Mouse (Mus musculus) spleen, postnatal 4 days (tissue): ENCODE data around the gene Gbgt1.

Experiments
- DNase-seq, 2 experiments: peaks; one replicate each; pipeline ENCODE4 v3.0.0; 2022; ENCODE audit warnings: low spot score in 2 of 2

Gbgt1 gene

GRCm38 (mm10) chr2:28528354-28528730 lies 31.7 kb downstream of the Gbgt1 start:
- DNase-seq = no peak

- no peak for DNase-seq
These were observed 33.2 kb downstream of the Gbgt1 start for GRCm38 (mm10) chr2:28529856-28530255.

GRCm38 (mm10) chr2:28530311-28530710 lies 33.6 kb downstream of the Gbgt1 start:
- no peak for DNase-seq

- peak; percentile 75 to 85 for DNase-seq
These were observed 36.5 kb downstream of the Gbgt1 start for GRCm38 (mm10) chr2:28532938-28533771.

- no peak for DNase-seq
These were observed 37.3 kb downstream of the Gbgt1 start for GRCm38 (mm10) chr2:28533901-28534435.

GRCm38 (mm10) chr2:28534436-28535262 lies 38.0 kb downstream of the Gbgt1 start:
- no peak for DNase-seq

- no peak for DNase-seq
These were observed 38.5 kb downstream of the Gbgt1 start for GRCm38 (mm10) chr2:28535263-28535540.

- no peak for DNase-seq
These were observed 39.0 kb downstream of the Gbgt1 start for GRCm38 (mm10) chr2:28535650-28536049.

- no peak for DNase-seq
These were observed 39.5 kb downstream of the Gbgt1 start for GRCm38 (mm10) chr2:28536166-28536565.

GRCm38 (mm10) chr2:28536766-28537633 lies 40.3 kb downstream of the Gbgt1 start:
- no peak for DNase-seq

- DNase-seq = no peak
These were observed 40.9 kb downstream of the Gbgt1 start for GRCm38 (mm10) chr2:28537634-28537920.

GRCm38 (mm10) chr2:28537995-28538816 lies 41.5 kb downstream of the Gbgt1 start:
- DNase-seq = no peak

- DNase-seq = no peak
These were observed 42.1 kb downstream of the Gbgt1 start for GRCm38 (mm10) chr2:28538817-28539128.

- DNase-seq = peak; percentile 61 to 74
These were observed 42.5 kb downstream of the Gbgt1 start for GRCm38 (mm10) chr2:28539206-28539605.

GRCm38 (mm10) chr2:28539949-28540348 lies 43.3 kb downstream of the Gbgt1 start:
- peak; percentile 61 to 73 for DNase-seq

- DNase-seq = no peak
These were observed 44.0 kb downstream of the Gbgt1 start for GRCm38 (mm10) chr2:28540587-28541227.

GRCm38 (mm10) chr2:28543894-28544293 lies 47.2 kb downstream of the Gbgt1 start:
- DNase-seq = no peak

GRCm38 (mm10) chr2:28545976-28546375 lies 49.3 kb downstream of the Gbgt1 start:
- no peak for DNase-seq

GRCm38 (mm10) chr2:28546560-28546959 lies 49.9 kb downstream of the Gbgt1 start:
- no peak for DNase-seq

- peak; percentile 83 to 95 for DNase-seq
These were observed 50.8 kb downstream of the Gbgt1 start for GRCm38 (mm10) chr2:28547237-28548172.
